Mouse (Mus musculus) heart, postnatal 0 days (tissue): ENCODE data around the gene Mtg1. TPM values are rescaled to one million over a fixed set of nuclear protein-coding genes. Genes with fewer than 3 reads are reported as not detected.
A peak's percentile ranks its signal among the peaks of the same experiment; 100 is the strongest.

Experiments
- ATAC-seq: fragments of 200-750 bp; cut with Nextera tagmentation; 2 replicates; pipeline ENCODE4 v1.8.0; 2017; ENCODE audit warnings: low read depth, moderate number of reproducible peaks, moderate library complexity; ENCODE audit not compliant: insufficient read depth
- DNase-seq: peaks from one replicate; pipeline ENCODE4 v3.0.0-alpha.2; 2016; ENCODE audit warnings: low spot score
- H3K27ac ChIP-seq: fragments of 300-500 bp; sonication (generic); 2 replicates; pipeline ENCODE4 v1.5.1; 2014; ENCODE audit warnings: low read depth, mild to moderate bottlenecking
- H3K27me3 ChIP-seq: fragments of 300-500 bp; sonication (generic); 2 replicates; pipeline ENCODE4 v1.6.1; 2014; ENCODE audit warnings: low read length, mixed read lengths; ENCODE audit not compliant: control insufficient read depth, insufficient read depth
- H3K36me3 ChIP-seq: fragments of 300-500 bp; sonication (generic); replicated peaks from 2 replicates; pipeline ENCODE4 v1.6.1; 2014; ENCODE audit warnings: low read length, mixed read lengths; ENCODE audit not compliant: control insufficient read depth, insufficient read depth
- H3K4me1 ChIP-seq: fragments of 300-500 bp; sonication (generic); 2 replicates; pipeline ENCODE4 v1.6.1; 2014; ENCODE audit warnings: antibody characterized with exemption; ENCODE audit not compliant: control insufficient read depth, insufficient read depth
- H3K4me2 ChIP-seq: fragments of 300-500 bp; sonication (generic); 2 replicates; pipeline ENCODE4 v1.6.1; 2014; ENCODE audit warnings: low read depth, mild to moderate bottlenecking, low read length, moderate library complexity
- H3K4me3 ChIP-seq: fragments of 300-500 bp; sonication (generic); 2 replicates; pipeline ENCODE4 v1.5.1; 2014; ENCODE audit warnings: low read depth, low read length
- H3K9ac ChIP-seq: fragments of 300-500 bp; sonication (generic); replicated peaks from 2 replicates; pipeline ENCODE4 v1.6.1; 2014; ENCODE audit warnings: low read depth, low read length, mixed read lengths
- H3K9me3 ChIP-seq: fragments of 300-500 bp; sonication (generic); replicated peaks from 2 replicates; pipeline ENCODE4 v1.6.1; 2016; ENCODE audit warnings: low read length; ENCODE audit not compliant: control insufficient read depth
- CTCF ChIP-seq: IDR thresholded peaks from 2 replicates; pipeline ENCODE4 v1.5.1; 2016; ENCODE audit warnings: antibody characterized with exemption, control low read depth, low read depth
- EP300 ChIP-seq: IDR thresholded peaks from 2 replicates; pipeline ENCODE4 v1.6.1; 2016; ENCODE audit warnings: antibody characterized with exemption, low read depth
- WGBS: fragments of 180-500 bp; shearing (Covaris S2); extraction: QIAGEN DNeasy Blood & Tissue Kit; methylation state at CpG from one replicate; pipeline ENCODE4 v1.1.7; 2014; 5-methylcytosine and 5-hydroxymethylcytosine counted together
- polyA plus RNA-seq: library from polyadenylated mRNA; unstranded; fragments of >200 nt; fragmentation: Nextera tagmentation; extraction: Ambion mirVana; gene quantifications from 2 replicates; pipeline ENCODE4 v1.2.1, GENCODE M21; 2015
- total RNA-seq: library from RNA; depleted of rRNA; stranded (reverse); fragments of >200 nt; gene quantifications from 2 replicates; pipeline ENCODE4 v1.2.3, GENCODE M21; 2014; ENCODE audit warnings: low replicate concordance

Mtg1 gene
- total and polyA plus RNA-seq, 2 experiments from 2014 or later: 31.2 to 53.7 TPM

DNA sequence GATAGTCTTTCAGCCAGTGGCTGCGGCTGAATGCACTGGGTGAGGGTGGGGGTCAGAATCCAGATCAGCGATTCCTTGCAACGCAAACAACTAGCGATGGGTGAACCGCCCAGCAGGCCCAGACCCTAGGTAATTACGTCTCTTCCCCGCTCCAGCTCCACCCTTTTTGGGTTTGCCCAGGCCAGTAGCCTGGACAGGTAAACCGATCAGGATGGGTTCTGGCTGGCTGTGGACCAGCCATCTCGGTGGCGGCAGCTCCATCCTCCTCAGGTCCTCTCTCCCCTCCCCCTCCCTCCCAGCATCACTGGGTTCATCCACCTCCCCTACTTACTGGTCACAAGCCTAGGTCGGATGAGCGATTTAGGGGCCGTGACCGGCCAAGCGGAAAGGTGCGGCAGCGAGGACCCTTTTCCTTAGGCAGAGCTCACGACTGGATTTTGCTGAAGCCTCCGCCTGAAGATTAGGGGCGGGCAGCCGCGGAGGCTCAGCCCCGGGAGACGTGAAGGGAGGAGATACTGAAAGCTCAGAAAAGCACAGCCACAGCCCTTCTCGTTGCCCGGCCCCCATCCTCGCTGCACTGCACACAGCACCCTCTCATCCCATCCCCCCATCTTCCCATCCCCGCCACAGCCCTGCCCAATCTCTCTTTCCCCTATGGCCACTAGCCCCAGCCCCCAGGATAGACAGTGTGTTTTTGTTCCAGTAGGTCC is 17.0 kb downstream of the Mtg1 start, which contains the start of gene Sprn:
Sprn (minus strand) TSS at position 660 of the 710 bp plus-strand sequence.
- H3K9me3 ChIP-seq: no peaks in the 10 kb centered on the region
- ATAC-seq (no peak), DNase-seq (no peak)
- WGBS: 6% methylated on average over 28 of the region's 28 CpGs
- H3K4me3 ChIP-seq: peak within 1 kb of the TSS; percentile 24
- H3K36me3 ChIP-seq: no peaks in the 10 kb centered on the region
- H3K27ac ChIP-seq: no peak within 1 kb of the TSS
- H3K27me3 ChIP-seq: peaks cover 33% of the 10 kb centered on the region
- TF ChIP-seq EP300 (no peak), CTCF (no peak)
- H3K4me2 ChIP-seq: peak within 1 kb of the TSS; percentile 24
- H3K4me1 ChIP-seq: no peaks in the 10 kb centered on the region
- no peak within 1 kb of the TSS for H3K9ac ChIP-seq

DNA sequence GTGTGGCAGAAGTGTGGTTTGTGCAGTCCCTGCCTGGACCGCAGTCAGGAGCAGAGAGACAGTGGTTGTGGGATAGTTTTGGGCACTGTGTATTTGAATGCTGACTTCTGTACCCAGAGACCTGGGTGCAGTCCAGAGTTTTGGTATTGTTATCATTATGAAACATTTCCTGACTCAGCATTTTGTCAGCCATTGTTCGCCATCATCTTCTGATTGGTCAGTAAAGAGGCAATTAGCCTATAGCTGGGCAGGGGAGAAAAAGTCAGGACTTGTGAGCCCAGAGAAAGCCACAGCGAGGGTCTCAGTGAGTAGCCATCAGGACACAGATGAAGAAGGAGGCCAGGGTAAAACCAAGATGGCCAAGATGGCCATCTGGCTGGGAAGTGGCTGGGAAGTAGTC is 23.0 kb downstream of the Mtg1 start:
- Histone ChIP-seq H3K4me2 (no peak overlapping the region), H3K4me1 (no peaks in the 10 kb centered on the region), H3K27me3 (0 out of 2 replicates have a peak, but pooled peaks cover 2% of the 10 kb centered on the region), H3K27ac (no peak overlapping the region), H3K9ac (no peak overlapping the region), H3K36me3 (no peaks in the 10 kb centered on the region), H3K4me3 (no peak overlapping the region), H3K9me3 (no peaks in the 10 kb centered on the region)
- ATAC-seq: no peak
- DNase-seq: no peak
- WGBS: 84% methylated on average over 3 of the region's 3 CpGs
- no peak for TF ChIP-seq EP300
- TF ChIP-seq CTCF: no peak

DNA sequence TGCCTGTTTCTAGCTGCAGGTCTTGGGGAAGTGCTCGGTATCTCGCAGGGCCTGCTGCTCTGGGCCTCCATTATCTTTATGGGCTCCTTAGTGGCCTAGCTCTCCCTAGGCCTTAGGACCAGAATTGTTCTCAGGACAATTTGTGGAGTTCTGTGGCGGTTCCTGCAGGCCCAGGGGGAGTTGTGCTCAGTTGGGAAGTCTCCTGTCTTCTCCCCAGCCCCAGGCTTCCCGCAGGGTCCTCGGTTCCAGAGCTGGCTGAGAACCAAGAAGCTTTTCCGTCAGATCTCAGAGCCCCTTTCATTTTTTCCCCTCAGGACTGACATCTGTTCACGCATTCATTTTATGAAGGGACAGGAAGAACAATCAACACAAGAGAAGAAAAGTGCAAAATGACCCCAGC is 27.3 kb downstream of the Mtg1 start, which contains the start of gene Olfr522:
Olfr522 (minus strand) TSS at position 101 of the 400 bp plus-strand sequence.
- no peak within 1 kb of the TSS for H3K27ac ChIP-seq
- TF ChIP-seq EP300 (no peak), CTCF (no peak)

DNA sequence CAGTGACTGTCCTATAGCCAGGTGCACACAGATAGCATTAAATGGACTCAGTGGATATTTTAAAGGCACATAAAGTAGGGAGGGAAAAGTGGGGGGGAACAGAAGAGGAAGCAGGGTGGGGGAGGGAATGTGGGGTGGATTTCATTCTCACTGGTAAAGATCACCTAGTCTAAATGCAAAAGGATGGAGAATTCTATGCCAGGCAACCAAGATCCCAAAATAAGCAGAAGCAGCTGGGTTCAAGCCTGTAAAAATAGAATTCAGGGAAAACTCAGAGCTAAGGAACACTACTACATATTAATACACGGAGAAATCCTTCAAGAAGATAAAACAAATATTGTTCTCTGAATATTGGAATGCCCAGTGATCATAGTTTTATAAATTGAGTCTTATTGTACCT is 30.6 kb downstream of the Mtg1 start:
- Histone ChIP-seq H3K4me2 (no peak overlapping the region), H3K4me1 (no peaks in the 10 kb centered on the region), H3K27ac (no peak overlapping the region), H3K36me3 (no peaks in the 10 kb centered on the region), H3K27me3 (no peaks in the 10 kb centered on the region), H3K4me3 (no peak overlapping the region), H3K9me3 (no peaks in the 10 kb centered on the region), H3K9ac (no peak overlapping the region)
- 55% methylated on average over 1 of the region's 1 CpGs for WGBS
- TF ChIP-seq EP300 (no peak), CTCF (no peak)
- ATAC-seq (no peak), DNase-seq (no peak)

More for the DNA sequence above, 27.3 kb downstream of the Mtg1 start, which contains the start of gene Olfr522:
- H3K4me2 ChIP-seq: no peak within 1 kb of the TSS
- DNase-seq (no peak), ATAC-seq (no peak)
- no peak within 1 kb of the TSS for H3K9ac ChIP-seq
- H3K36me3 ChIP-seq: no peaks in the 10 kb centered on the region
- H3K27me3 ChIP-seq: no peaks in the 10 kb centered on the region
- WGBS: 66% methylated on average over 7 of the region's 7 CpGs
- H3K4me1 ChIP-seq: no peaks in the 10 kb centered on the region
- H3K9me3 ChIP-seq: no peaks in the 10 kb centered on the region
- no peak within 1 kb of the TSS for H3K4me3 ChIP-seq

GRCm38 (mm10) chr7:140169386-140169785 is 32.0 kb downstream of the Mtg1 start:
- Histone ChIP-seq H3K36me3 (no peaks in the 10 kb centered on the region), H3K4me1 (no peaks in the 10 kb centered on the region), H3K9me3 (no peaks in the 10 kb centered on the region), H3K4me3 (no peak overlapping the region), H3K4me2 (no peak overlapping the region), H3K27ac (no peak overlapping the region), H3K27me3 (no peaks in the 10 kb centered on the region), H3K9ac (no peak overlapping the region)
- ATAC-seq (no peak), DNase-seq (no peak)
- WGBS: 69% methylated on average over 4 of the region's 4 CpGs
- TF ChIP-seq CTCF (no peak), EP300 (no peak)
